Mouse (Mus musculus): ENCODE measurements around the gene Gse1. TPM values are rescaled to one million over a fixed set of nuclear protein-coding genes. Genes with fewer than 3 reads are reported as not detected.
A peak's percentile ranks its signal among the peaks of the same experiment; 100 is the strongest.

Gene Gse1
- polyA plus RNA-seq, 3 experiments from 2014 or later: 2.0 to 4.0 (median 3.2) TPM

DNA sequence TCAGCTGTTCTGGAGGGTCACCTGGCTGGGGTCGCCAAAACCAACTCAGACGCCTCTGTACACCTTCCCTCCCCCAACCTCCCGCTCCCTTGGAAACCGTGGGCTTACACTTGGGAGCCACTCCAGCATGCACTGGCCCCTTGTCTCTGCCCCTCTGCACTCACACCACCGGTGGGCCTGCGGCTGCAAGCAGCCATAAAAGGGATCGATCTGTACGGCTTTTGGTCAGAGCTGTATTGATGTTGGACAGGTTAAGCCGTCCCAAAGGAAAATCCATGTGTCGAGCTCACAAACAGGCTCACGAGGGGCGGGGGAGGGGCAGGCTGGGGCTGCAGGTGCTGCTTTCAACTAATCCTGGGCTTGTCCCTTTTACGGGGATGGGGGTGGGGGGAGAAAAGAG, 314.7 kb downstream of the Gse1 start:
- ATAC-seq: no peak

DNA sequence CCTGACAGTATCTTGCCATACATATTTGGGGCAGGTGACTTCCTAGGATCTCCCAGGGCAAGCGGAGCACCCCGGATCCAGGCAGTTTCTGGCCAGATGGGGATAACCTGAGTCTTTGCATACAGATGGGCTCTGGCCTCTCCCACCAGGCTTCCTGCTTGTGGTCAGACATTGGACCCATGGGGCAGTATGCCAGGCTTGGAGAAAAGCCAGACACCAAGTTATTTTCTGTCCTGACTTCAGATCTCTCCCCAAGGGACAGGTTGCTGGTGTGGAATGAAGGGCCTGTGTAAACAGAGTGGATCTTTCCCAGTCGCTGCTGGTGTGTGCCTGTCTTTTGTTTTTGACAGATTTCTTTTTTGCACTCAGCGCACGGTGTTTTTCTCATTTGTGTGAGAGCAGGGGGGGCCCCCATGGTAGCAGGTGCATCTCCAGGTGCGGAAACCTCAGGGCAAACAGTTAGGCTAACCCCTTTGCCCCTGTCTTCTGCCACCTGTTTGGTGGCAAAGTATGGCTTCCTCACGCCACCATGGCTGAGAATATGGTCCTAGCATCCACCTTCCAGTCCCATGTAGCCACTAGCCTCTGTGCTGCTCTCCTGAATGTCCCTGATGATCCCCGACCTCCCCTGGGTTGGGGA, 315.3 kb downstream of the Gse1 start:
- ATAC-seq: no peak

DNA sequence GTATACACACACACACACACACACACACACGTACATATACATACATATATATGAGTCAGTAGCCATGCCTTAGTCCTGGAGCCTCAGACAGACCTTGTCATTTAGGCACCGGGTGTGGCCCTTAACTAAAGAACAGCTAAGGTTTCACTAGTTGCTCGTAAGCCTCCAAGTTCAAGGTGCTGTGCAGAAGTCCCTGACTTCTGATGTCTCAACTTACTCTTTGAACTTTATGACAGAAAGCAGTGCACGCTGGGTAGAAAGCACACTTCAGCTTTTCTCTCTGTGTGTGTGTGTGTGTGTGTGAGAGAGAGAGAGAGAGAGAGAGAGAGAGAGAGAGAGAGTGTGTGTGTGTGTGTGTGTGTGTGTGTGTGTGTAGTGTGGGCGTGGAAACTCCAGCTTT, 315.9 kb downstream of the Gse1 start:
- ATAC-seq: peak; percentile 83

DNA sequence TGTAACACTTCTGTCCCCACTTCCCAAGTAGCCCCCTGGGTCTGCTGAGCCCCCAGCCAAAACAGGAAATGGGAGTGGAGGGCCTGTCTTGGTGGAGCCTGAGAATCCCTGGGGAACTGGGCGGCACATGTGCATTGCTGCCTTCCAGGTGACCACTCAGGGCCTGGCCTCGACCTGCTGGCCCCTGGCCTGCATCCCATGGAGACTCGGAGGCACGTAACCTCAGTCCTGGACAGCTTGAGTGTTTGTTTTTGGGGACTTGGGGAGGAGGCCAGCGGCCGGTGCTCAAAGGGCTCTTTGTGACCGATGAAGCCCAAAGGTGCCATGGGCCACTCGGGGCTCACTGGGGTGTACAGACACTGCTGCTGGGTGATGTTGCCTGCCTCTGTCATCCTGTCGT, 319.3 kb downstream of the Gse1 start:
- ATAC-seq: no peak

DNA sequence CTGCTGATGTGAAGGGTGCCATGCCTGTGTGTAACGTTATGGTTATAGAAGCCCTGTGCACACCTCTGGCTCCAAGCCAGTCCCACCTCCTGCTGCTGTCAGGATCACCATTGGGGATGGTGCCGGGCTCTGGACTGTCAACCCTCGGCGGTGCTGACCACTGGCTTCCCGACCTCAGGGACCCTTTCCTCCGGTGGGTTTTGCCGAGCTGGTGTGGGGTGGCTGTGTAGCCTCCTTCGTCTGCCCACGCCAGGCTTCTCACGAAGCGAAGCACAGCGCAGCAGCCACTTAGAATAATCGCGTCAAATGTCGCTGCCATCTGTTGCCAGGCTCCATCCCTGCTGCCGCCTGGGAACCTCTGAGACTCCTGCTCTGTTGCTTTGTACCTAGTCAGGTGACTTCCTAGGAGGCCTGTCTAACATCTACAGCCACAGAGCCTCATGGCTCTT, 320.1 kb downstream of the Gse1 start:
- ATAC-seq: no peak

DNA sequence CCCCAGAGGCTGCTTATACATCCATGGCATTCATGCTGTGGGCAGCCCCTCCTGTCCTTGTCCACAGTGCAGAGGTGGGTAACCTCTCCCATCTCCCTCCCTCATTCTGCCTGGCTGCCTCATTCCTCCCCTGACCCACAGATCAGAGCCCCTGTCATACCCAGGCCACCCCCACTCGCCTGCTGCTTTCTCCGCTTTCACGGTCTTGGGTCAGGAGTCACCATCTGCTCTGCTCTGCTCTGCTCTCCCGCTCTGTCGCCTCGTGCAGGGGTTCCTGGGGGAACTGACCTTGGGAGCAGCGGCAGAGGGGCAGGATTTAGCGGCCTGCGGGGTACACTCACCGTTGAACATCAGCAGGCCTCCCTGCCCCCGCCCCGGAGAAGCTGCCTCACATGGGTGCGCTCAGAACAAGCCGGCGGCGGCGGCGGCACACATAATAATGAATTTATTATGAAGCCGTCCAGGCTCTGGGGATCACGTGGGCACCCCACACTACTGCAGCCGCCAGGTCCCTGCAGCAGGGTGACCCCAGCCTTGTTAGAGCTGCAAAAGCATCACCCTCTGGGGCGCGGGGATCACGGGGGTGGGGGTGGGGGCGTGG, 321.2 kb downstream of the Gse1 start:
- ATAC-seq: no peak

DNA sequence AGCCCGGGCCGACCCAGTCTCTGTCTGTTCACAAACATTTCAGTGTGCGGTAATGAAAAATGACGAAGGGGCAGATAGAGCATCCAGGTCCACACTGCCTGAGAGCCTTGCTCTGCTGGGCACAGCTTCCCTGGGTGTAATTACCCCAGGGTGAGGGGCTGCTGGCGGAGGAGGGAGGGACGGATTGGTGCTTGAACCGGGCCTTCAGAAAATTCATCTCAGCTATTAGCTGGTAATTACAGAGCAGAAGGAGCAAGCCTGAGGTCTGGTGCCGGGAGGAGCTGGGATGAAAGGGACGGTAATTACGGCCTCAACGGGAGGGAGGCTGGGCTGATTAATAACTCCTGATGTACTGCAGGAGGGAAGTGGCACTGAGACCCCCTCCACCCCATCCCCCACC, 321.7 kb downstream of the Gse1 start:
- ATAC-seq: no peak

DNA sequence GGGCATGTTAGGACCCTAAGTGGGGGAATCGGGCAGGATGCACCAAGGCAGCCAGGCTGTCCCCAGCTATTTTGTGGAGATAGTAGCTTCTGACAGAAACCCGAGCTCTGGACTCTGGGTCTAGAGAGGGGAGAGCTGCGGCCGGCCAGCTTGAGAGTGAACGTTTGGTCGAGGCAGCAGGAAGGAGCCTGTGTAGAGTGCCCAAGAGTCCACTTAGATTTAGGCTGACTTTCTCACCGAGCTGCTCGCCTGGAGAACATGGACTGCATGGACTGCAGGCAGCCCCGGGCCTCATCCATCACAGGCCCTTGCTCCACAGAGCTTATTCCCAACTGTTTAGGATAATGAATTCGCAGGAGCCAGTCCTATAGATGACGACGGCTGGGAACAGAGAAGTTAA, 322.2 kb downstream of the Gse1 start:
- no peak for ATAC-seq

DNA sequence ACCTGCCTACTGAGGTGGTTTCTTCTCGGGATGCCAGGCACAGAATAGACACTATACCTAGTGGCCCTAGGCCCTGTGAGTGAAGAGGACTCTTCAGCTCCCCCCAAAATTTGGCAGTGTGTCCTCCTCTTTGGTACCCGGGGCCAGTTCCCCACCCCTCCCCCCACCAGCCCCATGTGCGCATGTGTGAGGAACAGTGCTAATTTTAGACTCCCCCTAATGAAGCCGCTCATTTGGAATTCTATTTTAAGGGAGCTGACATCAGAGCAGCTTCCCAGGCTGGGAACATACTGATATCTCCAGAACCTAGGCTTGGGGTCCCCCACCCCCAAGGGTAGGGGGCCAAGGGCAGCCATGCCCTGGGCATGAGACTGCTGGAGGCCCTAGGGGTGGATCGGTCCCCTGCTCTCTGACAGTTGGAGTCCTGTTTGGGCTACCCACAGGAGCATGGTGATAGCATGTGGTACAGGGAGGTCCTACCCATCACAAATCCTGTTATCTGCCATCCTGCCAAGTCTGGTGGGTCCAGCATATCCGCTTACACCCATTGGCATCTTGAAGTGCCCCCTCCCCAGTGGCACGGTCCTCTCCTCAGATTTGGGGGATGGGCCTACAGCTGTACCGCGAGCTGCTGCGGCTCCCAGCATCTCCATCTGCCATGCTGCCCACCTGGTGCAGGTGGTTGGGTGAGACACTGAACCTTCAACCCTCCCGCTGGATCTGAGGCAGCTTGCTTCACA, 322.9 kb downstream of the Gse1 start:
- no peak for ATAC-seq

DNA sequence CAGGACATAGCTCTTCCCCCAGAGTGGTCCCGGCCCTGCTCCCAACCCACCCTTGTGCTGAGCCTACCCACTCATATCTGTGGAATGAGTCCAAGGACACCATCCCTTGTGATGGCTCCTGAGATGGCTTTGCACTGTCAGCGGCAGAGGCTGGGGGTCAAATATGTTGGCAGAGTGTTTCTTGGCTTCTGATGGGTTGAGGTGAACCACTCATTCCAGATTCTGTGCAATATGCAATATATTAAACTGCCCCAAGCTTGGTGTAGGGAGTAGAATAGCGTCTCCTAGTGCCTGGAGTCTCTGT, 323.4 kb downstream of the Gse1 start:
- ATAC-seq: no peak

DNA sequence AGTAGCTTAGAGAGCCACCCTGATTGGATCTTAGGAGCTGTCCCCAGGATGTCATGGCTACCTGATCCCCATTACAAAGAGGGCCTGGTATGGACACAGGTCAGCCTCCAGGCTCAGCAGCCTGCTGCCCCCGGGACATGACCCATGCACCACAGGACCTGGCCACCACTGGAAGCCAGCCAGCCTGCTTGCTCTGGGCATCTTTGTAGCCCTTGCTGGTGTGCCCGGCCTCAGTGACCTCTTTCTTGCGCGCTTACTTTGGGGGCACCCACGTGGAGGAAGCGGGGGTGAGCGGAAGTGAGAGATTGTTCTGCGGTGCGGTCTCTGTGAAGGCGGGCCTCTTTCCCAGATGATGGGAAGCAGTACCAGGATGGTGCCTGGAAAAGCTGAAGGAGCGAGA, 324.3 kb downstream of the Gse1 start:
- ATAC-seq: no peak

DNA sequence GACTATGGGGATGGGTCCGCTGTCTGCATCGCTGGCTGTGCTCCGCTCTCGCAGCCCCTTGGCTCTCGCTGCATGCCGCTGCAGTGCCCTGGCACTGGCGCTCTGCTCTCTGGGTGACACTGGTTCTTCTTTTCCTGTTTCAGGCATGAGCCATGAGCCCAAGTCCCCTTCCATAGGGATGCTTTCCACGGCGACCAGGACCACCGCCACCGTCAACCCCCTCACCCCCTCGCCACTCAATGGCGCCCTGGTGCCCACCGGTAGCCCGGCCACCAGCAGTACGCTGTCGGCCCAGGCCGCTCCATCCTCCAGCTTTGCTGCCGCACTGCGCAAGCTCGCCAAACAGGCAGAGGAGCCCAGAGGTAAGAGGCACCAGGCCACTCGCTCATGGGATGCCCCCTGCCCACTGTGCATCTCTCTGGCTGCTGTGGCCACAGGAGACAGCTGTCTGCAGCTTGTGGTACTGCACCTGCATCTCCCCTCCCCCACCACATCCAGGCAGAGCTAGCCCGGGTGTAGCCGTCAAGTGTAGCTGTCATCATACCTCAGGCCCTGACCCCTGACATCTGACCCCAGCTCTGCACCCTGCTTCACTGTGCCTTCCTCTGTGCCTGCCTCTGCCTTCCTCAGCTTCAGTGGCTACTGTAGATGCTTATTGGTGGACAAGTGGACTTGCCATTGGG, 325.3 kb downstream of the Gse1 start:
- ATAC-seq: no peak

DNA sequence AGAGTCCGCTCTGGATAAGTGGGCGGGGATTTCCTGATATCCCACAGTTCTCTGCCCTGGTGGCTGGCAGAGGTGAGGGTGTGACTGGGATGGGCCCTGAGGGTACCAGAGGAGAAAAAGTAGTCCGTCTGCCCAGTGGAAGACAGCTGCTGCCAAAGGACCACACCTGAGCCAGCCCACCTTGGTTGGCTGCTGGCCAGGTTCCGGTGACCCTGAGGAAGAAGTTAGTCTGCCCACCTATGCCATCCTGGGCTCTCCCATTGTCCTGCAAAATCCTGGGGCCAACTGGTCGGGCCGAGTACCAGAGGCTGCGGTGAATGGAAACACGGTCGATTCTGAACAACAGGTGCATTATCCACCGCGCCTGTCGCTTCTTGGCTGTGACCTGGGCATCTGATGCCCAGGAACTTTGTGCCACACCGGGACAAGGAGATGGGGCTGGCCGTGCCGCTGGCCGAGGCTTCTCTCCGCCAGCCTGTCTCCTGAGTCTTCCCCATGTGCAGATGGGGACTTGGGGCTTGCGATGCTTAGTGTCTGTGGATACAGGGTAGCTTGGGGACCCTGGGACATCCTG, 326.3 kb downstream of the Gse1 start:
- ATAC-seq: no peak

DNA sequence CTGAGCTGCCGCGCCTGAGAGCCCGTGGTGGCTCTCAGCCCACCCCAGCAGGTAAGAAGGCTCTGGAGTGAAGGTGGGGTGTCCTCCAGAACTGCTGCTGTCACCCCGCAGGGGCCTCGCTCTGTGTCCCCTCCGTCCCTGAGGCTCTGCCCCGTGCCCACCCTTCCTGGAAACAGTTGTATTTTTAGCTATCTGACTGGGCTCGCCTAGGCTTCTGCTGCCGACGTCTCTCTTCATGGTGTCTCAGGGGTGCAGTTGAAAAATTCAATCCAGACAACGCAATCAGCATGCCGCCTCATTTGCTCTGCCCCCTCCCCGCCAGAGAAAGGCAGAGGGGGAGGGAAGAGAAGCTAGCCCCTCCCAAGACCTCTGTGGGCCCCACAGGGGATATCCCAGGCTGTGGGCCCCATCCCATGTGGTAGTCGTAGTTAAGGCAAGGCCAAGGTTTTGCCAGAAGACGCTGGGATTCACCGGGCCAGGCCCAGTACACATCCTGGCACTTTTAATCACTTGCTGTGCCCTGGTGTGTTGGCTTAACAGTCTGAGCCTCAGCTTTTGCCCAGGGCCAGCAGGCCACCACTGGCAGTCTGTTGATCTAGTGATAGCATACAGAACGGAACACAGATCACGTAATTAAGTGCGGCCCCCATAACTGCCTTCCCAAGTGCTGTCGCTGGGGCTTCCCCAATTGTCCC, 328.1 kb downstream of the Gse1 start:
- no peak for ATAC-seq

DNA sequence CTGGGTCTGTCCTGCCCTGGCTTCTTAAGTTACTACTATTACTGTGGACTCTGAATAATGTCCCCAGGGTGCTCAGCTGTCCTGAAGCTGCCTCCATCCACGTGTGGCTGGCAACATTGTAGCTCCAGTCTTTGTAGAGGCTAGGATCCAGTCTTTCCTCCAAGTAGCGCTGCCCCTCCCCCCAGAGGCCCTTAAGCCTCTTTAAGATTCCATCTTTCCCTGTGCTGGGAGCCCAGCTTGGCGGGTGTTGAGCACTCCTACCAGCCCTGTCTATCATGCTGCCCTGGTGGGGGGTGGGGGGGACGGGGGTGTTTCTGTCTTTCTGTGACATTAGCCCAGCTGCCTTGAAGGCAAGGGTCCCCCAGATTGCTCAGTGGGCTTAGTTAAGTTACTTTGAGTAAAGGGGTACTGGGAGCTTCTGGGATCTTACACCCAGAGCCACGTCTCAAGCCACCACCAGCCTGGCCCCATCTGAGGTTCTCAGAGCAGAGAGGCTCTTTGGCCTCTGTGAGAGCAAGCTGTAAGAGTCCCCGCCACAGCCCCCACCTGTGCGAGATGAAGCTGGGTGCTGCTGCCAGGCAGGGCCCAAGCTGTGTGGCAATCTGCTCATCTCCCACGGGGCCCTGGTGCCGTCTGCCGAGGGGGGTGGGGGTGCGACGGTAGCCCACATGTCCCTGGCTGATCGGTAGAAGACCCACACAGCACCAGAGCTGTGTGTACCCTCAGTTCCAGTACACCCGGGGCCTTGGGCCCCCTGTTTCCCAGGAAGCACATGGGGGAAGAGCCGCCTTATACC, 329.1 kb downstream of the Gse1 start:
- no peak for ATAC-seq

DNA sequence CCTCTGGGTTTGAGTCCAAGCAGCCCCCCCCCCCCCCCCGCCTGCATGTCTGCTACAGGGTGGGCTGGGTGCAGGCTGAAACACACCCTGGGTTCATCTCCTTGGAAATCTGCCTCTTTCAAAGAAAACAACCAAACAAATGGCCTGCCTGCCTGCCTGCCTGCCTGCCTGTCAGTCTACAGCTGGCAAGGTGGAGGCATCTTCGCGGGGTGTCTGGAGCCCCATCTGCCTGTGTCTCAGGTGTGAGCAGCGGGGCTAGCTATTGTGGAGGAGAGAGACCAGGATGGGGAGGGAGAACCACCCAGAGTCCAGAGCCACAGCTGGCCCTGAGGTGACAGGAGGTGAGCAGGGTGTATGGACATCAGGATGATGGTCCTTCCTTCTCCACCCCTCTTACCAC, 329.9 kb downstream of the Gse1 start:
- no peak for ATAC-seq

DNA sequence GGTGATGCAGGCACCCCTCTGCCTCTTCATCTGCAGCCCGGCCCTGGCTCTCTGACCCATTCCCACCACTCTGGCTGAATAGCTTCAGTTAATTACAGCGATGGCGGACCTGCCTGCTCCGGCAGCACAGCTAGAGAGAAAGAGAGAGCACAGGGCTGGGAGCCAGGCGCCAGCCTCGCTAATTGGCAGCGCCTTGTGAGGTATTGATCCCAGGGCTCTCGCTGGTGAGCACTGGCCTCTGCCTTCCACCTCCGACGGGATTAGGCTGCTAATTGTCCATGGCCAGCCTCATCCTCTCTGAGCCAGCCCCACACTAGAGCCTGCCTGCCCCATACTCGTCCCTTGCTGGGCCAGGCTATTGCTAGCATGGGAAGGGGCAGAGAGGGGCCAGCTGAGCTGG, 331.4 kb downstream of the Gse1 start:
- ATAC-seq: no peak

DNA sequence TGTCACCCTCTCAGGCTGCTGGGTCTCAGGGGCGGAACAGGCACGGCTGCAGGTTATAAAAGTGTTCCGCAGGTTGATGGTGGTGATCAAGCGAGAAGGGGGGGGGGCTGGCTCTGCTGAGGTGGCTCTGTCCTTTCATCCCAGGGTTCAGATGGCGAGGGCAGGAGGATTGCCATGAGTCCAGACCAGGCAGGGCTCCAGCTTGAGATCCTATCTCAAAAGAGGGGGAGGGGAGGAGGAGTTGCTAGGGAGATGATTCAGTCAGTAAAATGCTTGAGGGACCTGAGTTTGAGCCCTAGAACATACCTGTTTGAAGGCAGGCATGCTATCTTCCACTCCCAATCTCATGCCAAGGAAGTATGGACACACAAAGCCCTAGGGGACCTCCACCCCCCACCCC, 332.3 kb downstream of the Gse1 start:
- no peak for ATAC-seq

DNA sequence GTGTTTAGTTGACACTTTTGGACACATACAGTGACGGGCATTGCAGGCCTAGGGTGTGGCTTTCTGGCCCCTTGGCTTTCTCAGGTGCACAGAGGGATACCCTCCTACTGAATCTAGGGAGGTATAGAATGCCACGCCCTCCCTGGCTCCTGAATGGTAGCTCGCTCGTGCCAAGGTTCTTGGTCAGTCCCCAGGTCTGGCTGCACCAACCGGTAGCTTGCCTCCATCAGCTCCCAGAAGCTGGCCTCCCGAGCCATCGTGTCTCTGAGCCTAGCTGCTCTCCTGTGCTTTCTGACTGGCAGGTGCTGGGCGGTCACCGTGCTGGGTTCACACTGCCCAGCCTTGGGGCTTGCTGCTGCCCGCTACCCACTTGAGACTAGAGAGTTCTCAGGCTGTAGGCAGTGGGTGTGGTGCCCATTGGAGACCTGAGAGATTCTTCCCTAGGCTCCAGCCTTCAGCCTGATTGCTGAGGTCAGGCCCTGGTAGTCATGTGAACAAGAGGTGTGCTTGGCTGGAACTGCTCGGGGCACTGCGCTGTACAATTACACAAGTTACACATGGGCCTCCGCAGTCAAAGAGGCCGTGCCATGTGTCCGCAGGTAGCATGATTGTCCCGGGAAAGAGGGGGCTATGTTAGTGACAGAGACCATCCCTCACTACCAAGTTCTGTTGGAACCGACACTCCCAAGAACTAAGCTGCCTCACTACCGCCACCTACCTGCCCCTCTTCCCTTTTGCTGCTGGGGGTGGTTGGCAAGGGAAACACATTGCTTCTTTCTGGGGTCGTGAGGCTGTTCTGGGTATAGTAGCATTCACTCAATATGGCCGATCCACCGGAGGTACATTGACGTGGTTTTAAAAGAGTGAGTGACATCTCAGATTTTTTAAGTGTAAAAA, 333.5 kb downstream of the Gse1 start:
- ATAC-seq: no peak

DNA sequence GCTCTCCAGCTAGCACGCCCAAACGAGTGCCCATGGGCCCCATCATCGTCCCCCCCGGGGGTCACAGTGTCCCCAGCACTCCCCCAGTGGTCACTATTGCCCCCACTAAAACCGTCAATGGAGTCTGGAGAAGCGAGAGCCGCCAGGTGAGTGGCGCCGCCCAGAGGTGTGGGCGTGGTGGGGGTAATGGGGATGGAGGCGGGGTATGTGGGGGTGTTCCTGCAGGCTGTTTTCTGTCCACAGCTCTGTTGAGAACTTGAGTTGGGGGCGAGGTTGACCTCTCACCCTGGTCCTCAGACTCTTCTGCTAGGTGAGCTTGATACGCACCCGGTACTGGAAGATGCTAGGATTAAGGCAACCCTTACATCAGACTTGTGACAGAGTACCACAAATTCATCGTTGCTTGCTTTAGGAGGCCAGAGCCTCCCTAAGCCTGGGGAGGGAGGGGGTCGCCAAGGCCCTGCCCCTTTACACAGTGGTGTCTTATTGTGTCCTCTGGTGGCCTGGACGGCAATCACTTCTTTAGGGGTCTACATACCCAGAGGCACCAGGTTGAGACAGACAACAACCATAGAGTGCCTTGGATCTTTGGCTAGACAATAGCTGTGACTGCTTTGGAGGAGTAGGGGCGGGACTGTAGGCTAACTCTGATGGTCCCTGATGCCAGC, 334.6 kb downstream of the Gse1 start:
- no peak for ATAC-seq
